Mouse (Mus musculus) embryonic facial prominence, embryonic 11.5 days (tissue): ENCODE results near the gene Slc16a5. TPM values are rescaled to one million over a fixed set of nuclear protein-coding genes. Genes with fewer than 3 reads are reported as not detected.

ENCODE experiments used
- ATAC-seq: fragments of 200-750 bp; cut with Nextera tagmentation; replicated peaks from 2 replicates; pipeline ENCODE4 v1.8.0; 2017; ENCODE audit warnings: low read depth; ENCODE audit not compliant: insufficient number of reproducible peaks, low FRiP score, low TSS enrichment
- DNase-seq: peaks from one replicate; pipeline ENCODE4 v3.0.0-alpha.2; 2015; ENCODE audit warnings: low spot score
- H3K27ac ChIP-seq: fragments of 300-500 bp; sonication (generic); replicated peaks from 2 replicates; pipeline ENCODE4 v1.5.1; 2014; ENCODE audit warnings: mild to moderate bottlenecking, low read depth, low read length, control low read depth
- H3K27me3 ChIP-seq: fragments of 300-500 bp; sonication (generic); 2 replicates; pipeline ENCODE4 v1.6.1; 2014; ENCODE audit warnings: mild to moderate bottlenecking, low read length, moderate library complexity, mixed read lengths; ENCODE audit not compliant: control insufficient read depth, insufficient read depth
- H3K36me3 ChIP-seq: fragments of 300-500 bp; sonication (generic); replicated peaks from 2 replicates; pipeline ENCODE4 v1.6.1; 2014; ENCODE audit warnings: low read depth, mild to moderate bottlenecking, low read length, moderate library complexity, mixed read lengths; ENCODE audit not compliant: control insufficient read depth, insufficient read depth
- H3K4me1 ChIP-seq: fragments of 300-500 bp; sonication (generic); 2 replicates; pipeline ENCODE4 v1.6.1; 2014; ENCODE audit warnings: low read length, mixed read lengths; ENCODE audit not compliant: control insufficient read depth, insufficient read depth
- H3K4me2 ChIP-seq: fragments of 300-500 bp; sonication (generic); 2 replicates; pipeline ENCODE4 v1.6.1; 2014; ENCODE audit warnings: low read depth, mild to moderate bottlenecking, control low read depth, low read length, moderate library complexity
- H3K4me3 ChIP-seq: fragments of 300-500 bp; sonication (generic); 2 replicates; pipeline ENCODE4 v1.5.1; 2014; ENCODE audit warnings: low read depth, low read length, control low read depth
- H3K9ac ChIP-seq: fragments of 300-500 bp; sonication (generic); replicated peaks from 2 replicates; pipeline ENCODE4 v1.6.1; 2014; ENCODE audit warnings: mild to moderate bottlenecking, control low read depth, low read length
- H3K9me3 ChIP-seq: fragments of 300-500 bp; sonication (generic); replicated peaks from 2 replicates; pipeline ENCODE4 v1.6.1; 2016; ENCODE audit warnings: mild to moderate bottlenecking, low read length, inconsistent platforms, mixed read lengths; ENCODE audit not compliant: control insufficient read depth
- WGBS: fragments of 180-500 bp; shearing (Covaris S2); extraction: QIAGEN DNeasy Blood & Tissue Kit; methylation state at CpG from one replicate; pipeline ENCODE4 v1.1.7; 2014; 5-methylcytosine and 5-hydroxymethylcytosine counted together
- polyA plus RNA-seq: library from polyadenylated mRNA; unstranded; fragments of >200 nt; fragmentation: Nextera tagmentation; extraction: Ambion mirVana; gene quantifications from 2 replicates; pipeline ENCODE4 v1.2.1, GENCODE M21; 2014

Gene Slc16a5
- polyA plus RNA-seq, 1 experiment from 2014 or later, result not detected

- Histone ChIP-seq H3K36me3 (no peaks in the 10 kb centered on the region), H3K27me3 (no peaks in the 10 kb centered on the region), H3K9ac (no peak overlapping the region), H3K4me1 (no peaks in the 10 kb centered on the region), H3K9me3 (no peaks in the 10 kb centered on the region), H3K4me3 (no peak overlapping the region), H3K4me2 (no peak overlapping the region), H3K27ac (no peak overlapping the region)
- ATAC-seq, result no peak
- no peak for DNase-seq
- WGBS, result 17% methylated on average over 8 of the region's 8 CpGs
These were observed 1.3 kb upstream of the Slc16a5 start for GRCm38 (mm10) chr11:115460976-115461375.

GRCm38 (mm10) chr11:115461846-115462242 lies 430 bp upstream of the Slc16a5 start:
- Histone ChIP-seq H3K4me3 (no peak overlapping the region), H3K4me1 (no peaks in the 10 kb centered on the region), H3K9ac (no peak overlapping the region), H3K4me2 (no peak overlapping the region), H3K36me3 (no peaks in the 10 kb centered on the region), H3K27ac (no peak overlapping the region), H3K27me3 (no peaks in the 10 kb centered on the region), H3K9me3 (no peaks in the 10 kb centered on the region)
- no peak for ATAC-seq
- DNase-seq, result no peak
- WGBS, result 69% methylated on average over 5 of the region's 5 CpGs

- H3K27ac ChIP-seq, result no peak overlapping the region
- H3K4me3 ChIP-seq, result no peak overlapping the region
- no peak overlapping the region for H3K9ac ChIP-seq
- H3K36me3 ChIP-seq, result no peaks in the 10 kb centered on the region
- 74% methylated on average over 11 of the region's 11 CpGs for WGBS
- ATAC-seq (no peak), DNase-seq (no peak)
- H3K4me1 ChIP-seq, result no peaks in the 10 kb centered on the region
- H3K9me3 ChIP-seq, result no peaks in the 10 kb centered on the region
- no peak overlapping the region for H3K4me2 ChIP-seq
- H3K27me3 ChIP-seq, result no peaks in the 10 kb centered on the region
These were observed 1.1 kb downstream of the Slc16a5 start for GRCm38 (mm10) chr11:115463397-115463796.

- Histone ChIP-seq H3K4me1 (no peaks in the 10 kb centered on the region), H3K9ac (no peak overlapping the region), H3K36me3 (no peaks in the 10 kb centered on the region), H3K9me3 (no peaks in the 10 kb centered on the region), H3K4me2 (no peak overlapping the region), H3K27me3 (no peaks in the 10 kb centered on the region), H3K4me3 (no peak overlapping the region), H3K27ac (no peak overlapping the region)
- ATAC-seq (no peak), DNase-seq (no peak)
- WGBS, result 88% methylated on average over 8 of the region's 8 CpGs
These were observed 2.6 kb downstream of the Slc16a5 start for GRCm38 (mm10) chr11:115464851-115465250.

- no peaks in the 10 kb centered on the region for H3K27me3 ChIP-seq
- 18% methylated on average over 4 of the region's 4 CpGs for WGBS
- ATAC-seq (peak; percentile 76), DNase-seq (peak; percentile 87)
- peak overlapping the region; percentile 37; the same call in 1 of the 2 replicates for H3K9ac ChIP-seq
- peak overlapping the region; percentile 59 for H3K27ac ChIP-seq
- H3K4me2 ChIP-seq, result no peak overlapping the region; the same call in 1 of the 2 replicates
- no peaks in the 10 kb centered on the region for H3K4me1 ChIP-seq
- H3K9me3 ChIP-seq, result no peaks in the 10 kb centered on the region
- H3K36me3 ChIP-seq, result no peaks in the 10 kb centered on the region
- no peak overlapping the region for H3K4me3 ChIP-seq
These were observed 4.9 kb downstream of the Slc16a5 start for GRCm38 (mm10) chr11:115467217-115467618.

- H3K9me3 ChIP-seq, result no peaks in the 10 kb centered on the region
- H3K27ac ChIP-seq, result no peak overlapping the region
- H3K4me1 ChIP-seq, result peaks cover 6% of the 10 kb centered on the region
- DNase-seq (no peak), ATAC-seq (no peak)
- 86% methylated on average over 7 of the region's 7 CpGs for WGBS
- no peak overlapping the region for H3K4me3 ChIP-seq
- H3K4me2 ChIP-seq, result no peak overlapping the region
- H3K36me3 ChIP-seq, result no peaks in the 10 kb centered on the region
- no peaks in the 10 kb centered on the region for H3K27me3 ChIP-seq
- H3K9ac ChIP-seq, result no peak overlapping the region
These were observed 9.9 kb downstream of the Slc16a5 start for GRCm38 (mm10) chr11:115472183-115472582.

- H3K9ac ChIP-seq, result 0 out of 2 replicates have a peak overlapping the region, but pooled peaks have one; percentile 5
- H3K36me3 ChIP-seq, result no peaks in the 10 kb centered on the region
- DNase-seq, result peak; percentile 99
- WGBS, result 7% methylated on average over 15 of the region's 15 CpGs
- 0 out of 2 replicates have a peak, but pooled peaks have one; percentile 4 for ATAC-seq
- H3K4me3 ChIP-seq, result no peak overlapping the region
- H3K4me2 ChIP-seq, result peak overlapping the region; percentile 17; the same call in 1 of the 2 replicates
- H3K27ac ChIP-seq, result peak overlapping the region; percentile 66
- no peaks in the 10 kb centered on the region for H3K9me3 ChIP-seq
- peaks cover 6% of the 10 kb centered on the region for H3K4me1 ChIP-seq
- H3K27me3 ChIP-seq, result no peaks in the 10 kb centered on the region
These were observed 11.5 kb downstream of the Slc16a5 start for GRCm38 (mm10) chr11:115473626-115474275.

GRCm38 (mm10) chr11:115475025-115475757 lies 12.9 kb downstream of the Slc16a5 start, which contains the start of gene Armc7:
Gene Armc7 (plus strand): TSS chr11:115475667.
- H3K4me1 ChIP-seq, result peaks cover 6% of the 10 kb centered on the region
- WGBS, result under 1% methylated on average over 26 of the region's 26 CpGs
- peak within 1 kb of the TSS; percentile 93 for H3K4me2 ChIP-seq
- no peaks in the 10 kb centered on the region for H3K27me3 ChIP-seq
- H3K9me3 ChIP-seq, result no peaks in the 10 kb centered on the region
- H3K36me3 ChIP-seq, result no peaks in the 10 kb centered on the region
- H3K27ac ChIP-seq, result peak within 1 kb of the TSS; percentile 56
- H3K4me3 ChIP-seq, result peak within 1 kb of the TSS; percentile 80
- H3K9ac ChIP-seq, result peak within 1 kb of the TSS; percentile 74
- peak; percentile 98 for DNase-seq
- peak; percentile 94 for ATAC-seq
